8 mouse cellular contexts compared by ENCODE assay signal in genomic region chr7:107370232-107371125, GRCm38 (mm10). TPM values are rescaled to one million over a fixed set of nuclear protein-coding genes. Genes with fewer than 3 reads are reported as not detected.
A peak's percentile ranks its signal among the peaks of the same experiment; 100 is the strongest.
DNase-seq lines count a peak whose midpoint lies in the region; ATAC-seq lines count a peak whose summit lies in the region.

Syt9 (plus strand) TSS chr7:107370728.

- no peak within 1 kb of the TSS for H3K27ac ChIP-seq in intestine, embryonic 16.5 days (ENCODE audit: low read length)
- H3K27ac ChIP-seq in midbrain, embryonic 12.5 days (replicated peaks), result no peak within 1 kb of the TSS
- no peak within 1 kb of the TSS for H3K27ac ChIP-seq in stomach, embryonic 15.5 days

- H3K36me3 ChIP-seq in intestine, embryonic 16.5 days (ENCODE audit: control insufficient read depth, insufficient read depth, low read length), result no peaks in the 10 kb centered on the region
- H3K36me3 ChIP-seq in midbrain, embryonic 12.5 days, result no peaks in the 10 kb centered on the region
- no peaks in the 10 kb centered on the region for H3K36me3 ChIP-seq in stomach, embryonic 15.5 days

- peak; percentile 95 for ATAC-seq in intestine, embryonic 16.5 days
- peak; percentile 92 for ATAC-seq in midbrain, embryonic 12.5 days (ENCODE audit: low FRiP score, low read depth)
- peak; percentile 87 for ATAC-seq in stomach, embryonic 15.5 days (ENCODE audit: insufficient read depth, low FRiP score, low read depth)

- peaks cover 7% of the 10 kb centered on the region; the same call in 1 of the 2 replicates for H3K4me1 ChIP-seq in intestine, embryonic 16.5 days (ENCODE audit: control insufficient read depth, insufficient read depth, low read length)
- H3K4me1 ChIP-seq in midbrain, embryonic 12.5 days, result peaks cover 5% of the 10 kb centered on the region; the same call in 1 of the 2 replicates
- peaks cover 11% of the 10 kb centered on the region for H3K4me1 ChIP-seq in stomach, embryonic 15.5 days

- under 1% methylated on average over 96 of the region's 102 CpGs for WGBS in intestine, embryonic 16.5 days
- WGBS in midbrain, embryonic 12.5 days, result under 1% methylated on average over 67 of the region's 102 CpGs
- under 1% methylated on average over 75 of the region's 102 CpGs for WGBS in stomach, embryonic 15.5 days

- H3K9ac ChIP-seq in intestine, embryonic 16.5 days (ENCODE audit: low read depth, low read length), result peak within 1 kb of the TSS; percentile 69
- peak within 1 kb of the TSS; percentile 63 for H3K9ac ChIP-seq in midbrain, embryonic 12.5 days (replicated peaks)
- H3K9ac ChIP-seq in stomach, embryonic 15.5 days, result 0 out of 2 replicates have a peak within 1 kb of the TSS, but pooled peaks have one; percentile 9

- peak within 1 kb of the TSS; percentile 98 for H3K4me2 ChIP-seq in intestine, embryonic 16.5 days (ENCODE audit: low read depth, low read length)
- peak within 1 kb of the TSS; percentile 99 for H3K4me2 ChIP-seq in midbrain, embryonic 12.5 days (replicated peaks)
- peak within 1 kb of the TSS; percentile 99 for H3K4me2 ChIP-seq in stomach, embryonic 15.5 days

- no peaks in the 10 kb centered on the region for H3K9me3 ChIP-seq in intestine, embryonic 16.5 days (ENCODE audit: control insufficient read depth, low read length)
- H3K9me3 ChIP-seq in midbrain, embryonic 12.5 days, result no peaks in the 10 kb centered on the region
- no peaks in the 10 kb centered on the region for H3K9me3 ChIP-seq in stomach, embryonic 15.5 days

- H3K4me3 ChIP-seq in intestine, embryonic 16.5 days (ENCODE audit: low read length), result peak within 1 kb of the TSS; percentile 69
- H3K4me3 ChIP-seq in midbrain, embryonic 12.5 days, result peak within 1 kb of the TSS; percentile 76
- H3K4me3 ChIP-seq in stomach, embryonic 15.5 days (replicated peaks), result peak within 1 kb of the TSS; percentile 63

- intact Hi-C loops in left cerebral cortex, postnatal 4 days (cut with DNase I), result no loop called here

- DNase-seq in adrenal gland, postnatal 10 days, result peak; percentile 66
- peak; percentile 63 to 79 for DNase-seq in cerebellum, postnatal 14 days
- DNase-seq in frontal cortex, postnatal 25 days (ENCODE audit: low spot score in 2 of 2), result peak; percentile 9 to 15
- peak; percentile 49 for DNase-seq in left cerebral cortex, postnatal 4 days
- DNase-seq in B cell, adult 2 months, result no peak

- 0 out of 2 replicates have a peak, but pooled peaks cover 8% of the 10 kb centered on the region for H3K27me3 ChIP-seq in intestine, embryonic 16.5 days (replicated peaks; ENCODE audit: control insufficient read depth, insufficient read depth, low read length)
- peaks cover 53% of the 10 kb centered on the region for H3K27me3 ChIP-seq in midbrain, embryonic 12.5 days
- H3K27me3 ChIP-seq in stomach, embryonic 15.5 days (replicated peaks), result peaks cover 21% of the 10 kb centered on the region

RNA-seq across cellular contexts. Expression of gene Syt9, which starts in this region (rescaled TPM):
- 10 to 100 TPM in 1 of 2 experiments, 1 to 10 TPM in 1; 5.4 to 10.4 TPM for total RNA-seq in adrenal gland, postnatal 10 days (2021)
- 2.4 and 2.6 TPM in 2 replicates for polyA plus RNA-seq in intestine, embryonic 16.5 days (2015; fragmentation: Nextera tagmentation; extraction: Ambion mirVana)
- total RNA-seq in left cerebral cortex, postnatal 4 days (2021), result 10 to 100 TPM; 19.1 to 20.6 TPM
- 4.9 and 5.1 TPM in 2 replicates for polyA plus RNA-seq in midbrain, embryonic 12.5 days (2016; fragmentation: Nextera tagmentation; extraction: Ambion mirVana)
- polyA plus RNA-seq in stomach, embryonic 15.5 days (2015; fragmentation: Nextera tagmentation; extraction: Ambion mirVana), result 3.1 and 3.7 TPM in 2 replicates

Comparison
In these comparisons a context has a peak if more than half of its experiments do, and no peak if none do; other contexts are left out.
1. DNase-seq: peak in adrenal gland, postnatal 10 days (single experiment), cerebellum, postnatal 14 days (2 of 2), frontal cortex, postnatal 25 days (2 of 2) and left cerebral cortex, postnatal 4 days (single experiment); none in B cell, adult 2 months (0 of 2).
2. H3K9ac ChIP-seq: peak in every context shown above with its lines; median percentile 69 in intestine, embryonic 16.5 days; 63 in midbrain, embryonic 12.5 days; 9 in stomach, embryonic 15.5 days.
3. Peak in every context shown above with its lines, with median percentiles within 50 percentile points of each other: ATAC-seq, H3K4me2 ChIP-seq and H3K4me3 ChIP-seq.